Mouse (Mus musculus) spleen, postnatal 14 days (tissue): ENCODE results near the gene Mast1.

ENCODE experiments used
- DNase-seq, 2 experiments: peaks; one replicate each; pipeline ENCODE4 v3.0.0; 2021 to 2022; ENCODE audit warnings: low spot score in 2 of 2

Gene Mast1

DNA sequence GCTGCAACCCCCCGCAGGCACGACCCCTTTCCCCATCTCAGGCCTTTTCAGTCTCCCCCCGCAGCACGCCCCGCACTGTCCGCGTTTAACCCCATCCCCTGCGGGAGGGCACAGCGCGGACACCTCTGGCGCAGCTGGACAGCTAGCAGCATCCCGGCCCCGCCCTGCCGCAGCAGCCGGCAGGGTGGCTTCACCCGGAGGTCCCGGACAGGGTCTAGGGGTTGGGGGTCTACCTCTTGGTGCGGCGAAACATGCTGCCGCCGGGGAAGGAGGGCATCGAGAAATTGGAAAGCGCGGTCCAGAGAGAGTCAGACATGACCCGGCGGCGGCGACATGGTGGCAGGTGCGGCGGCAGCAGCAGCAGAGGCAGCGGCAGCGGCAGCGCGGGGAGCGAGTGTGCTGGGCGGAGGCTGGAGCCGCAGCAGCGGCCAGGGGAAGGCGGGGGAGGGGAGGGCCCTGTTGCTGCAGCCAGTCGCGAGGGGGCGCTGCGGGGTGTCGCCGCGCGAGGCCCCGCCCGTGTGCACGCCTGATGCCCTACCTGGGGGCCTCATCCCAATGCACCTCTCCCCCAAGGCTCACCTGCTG, at the start of gene Mast1:
TSS of gene Mast1 (minus strand) at position 398 of the 585 bp plus-strand sequence.
- peak; percentile 34 to 56 for DNase-seq

GRCm38 (mm10) chr8:84986379-84986945, 49.3 kb upstream of the Mast1 start:
- no peak for DNase-seq

DNA sequence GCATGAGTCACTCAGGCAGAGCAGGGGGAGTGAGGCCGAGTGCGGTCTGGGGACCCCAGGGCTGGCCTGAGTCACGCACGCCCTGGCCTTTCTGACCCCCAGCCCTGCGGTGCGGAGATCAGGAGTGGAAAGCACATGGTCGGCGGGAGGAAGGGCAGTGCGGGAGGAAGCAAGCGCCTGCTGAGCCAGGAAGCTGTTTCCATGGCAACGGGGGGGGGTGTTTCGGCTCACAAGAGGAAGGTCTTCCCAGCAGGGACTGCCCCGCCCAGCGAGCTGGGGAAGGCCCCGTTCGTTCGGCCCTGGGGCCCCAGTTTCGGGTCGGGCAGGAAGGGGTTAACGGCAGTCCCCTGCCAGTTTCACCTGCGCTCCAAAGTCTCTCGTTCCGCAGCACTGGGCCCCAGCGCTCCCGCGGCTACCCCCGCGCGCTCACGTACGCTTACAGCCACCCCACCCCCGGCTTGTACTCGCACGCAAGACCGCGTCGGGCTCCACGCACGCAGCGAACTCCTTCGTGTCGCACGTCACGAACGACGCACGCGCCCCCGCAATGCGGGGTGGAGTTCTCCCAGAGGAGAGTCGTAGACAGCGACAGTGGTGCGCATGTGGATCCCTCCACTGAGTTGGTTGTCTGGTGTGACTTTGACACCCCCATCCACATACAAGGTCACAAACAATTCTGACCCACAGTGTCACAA, 48.7 kb upstream of the Mast1 start:
- peak; percentile 82 to 86 for DNase-seq

- DNase-seq = peak in 1 of 2 experiments; percentile 28
Observed at GRCm38 (mm10) chr8:84985049-84985683, 48.0 kb upstream of the Mast1 start.

DNA sequence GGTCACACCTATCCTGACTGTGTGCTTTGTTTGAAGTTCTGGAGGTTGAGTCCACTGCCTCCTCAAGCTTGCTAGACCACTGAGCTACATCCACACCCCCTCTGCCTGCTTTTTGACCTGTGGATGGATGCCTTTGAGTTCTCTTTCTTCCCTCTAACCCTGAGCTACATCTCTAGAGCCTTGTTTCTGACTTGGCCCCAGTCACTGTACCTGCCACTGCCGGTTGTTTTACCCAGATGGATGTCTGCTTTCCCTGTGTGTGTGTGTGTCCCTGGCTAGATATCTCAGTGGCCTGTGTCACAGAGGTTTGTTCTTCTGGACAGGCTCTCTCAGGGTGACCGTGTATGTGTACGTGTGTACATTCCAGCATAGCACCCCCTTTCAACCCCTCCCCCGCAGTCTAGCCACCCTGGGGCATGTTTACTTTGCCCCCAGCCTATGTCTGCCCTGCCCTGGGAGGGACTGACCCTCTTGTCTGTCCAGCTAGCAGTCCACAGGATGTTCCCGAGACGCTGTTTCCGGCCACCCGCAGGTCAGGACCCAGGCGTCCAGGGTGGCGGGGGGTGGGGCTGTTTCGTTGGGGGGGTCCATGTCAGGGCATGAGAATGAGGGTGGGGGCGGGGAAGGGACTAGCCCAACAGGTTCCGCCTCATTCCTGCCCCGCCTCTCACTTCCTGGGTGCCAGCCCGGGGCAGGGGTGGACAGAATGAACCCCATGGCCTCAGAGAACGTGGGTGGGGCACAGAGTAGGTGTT, 47.3 kb upstream of the Mast1 start:
- DNase-seq = no peak

- no peak for DNase-seq
Observed at GRCm38 (mm10) chr8:84982499-84983011, 45.4 kb upstream of the Mast1 start.

GRCm38 (mm10) chr8:84981644-84982498, 44.7 kb upstream of the Mast1 start:
- DNase-seq = no peak

GRCm38 (mm10) chr8:84980622-84981358, 43.6 kb upstream of the Mast1 start:
- DNase-seq = peak in 1 of 2 experiments; percentile 45

- peak; percentile 85 to 88 for DNase-seq
Observed at GRCm38 (mm10) chr8:84979599-84980421, 42.7 kb upstream of the Mast1 start.

DNA sequence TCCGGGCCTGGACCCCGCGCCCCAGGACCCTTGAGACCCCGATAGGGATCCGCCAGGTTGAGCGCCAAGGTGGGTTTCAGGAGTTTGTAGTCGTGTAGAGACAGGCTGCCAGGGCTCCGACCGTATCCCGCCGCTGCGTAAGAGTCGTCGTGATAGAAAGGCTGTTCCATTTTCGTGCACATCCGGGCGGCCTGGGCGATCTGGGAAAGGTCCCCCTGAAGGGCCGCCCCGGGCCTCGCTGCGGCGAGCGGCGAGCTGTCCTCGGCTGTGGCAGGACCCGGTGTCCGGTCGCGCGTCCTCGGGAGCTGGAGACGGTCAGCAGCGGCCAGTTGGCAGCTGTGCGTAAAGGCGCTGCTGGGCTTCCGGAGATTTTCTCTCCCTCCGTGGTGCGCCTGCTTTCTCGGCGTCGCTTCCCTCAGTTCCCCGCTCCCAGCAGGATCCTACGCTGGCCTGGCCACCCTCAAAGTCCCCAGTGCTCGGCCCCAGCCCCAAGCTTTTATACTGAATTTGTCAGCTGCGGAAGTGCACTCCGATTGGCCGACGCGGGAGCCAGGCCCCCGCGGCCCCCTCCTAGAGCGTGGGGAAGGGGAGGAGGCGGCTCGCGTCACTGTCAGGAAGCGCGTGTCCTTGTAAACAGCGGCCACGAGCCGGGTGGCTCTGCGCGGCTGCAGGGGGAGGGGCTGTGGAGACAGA, 41.2 kb upstream of the Mast1 start, which contains the start of gene Junb:
TSS of gene Junb (minus strand) at position 471 of the 693 bp plus-strand sequence.
- DNase-seq = peak; percentile 73 to 80

DNA sequence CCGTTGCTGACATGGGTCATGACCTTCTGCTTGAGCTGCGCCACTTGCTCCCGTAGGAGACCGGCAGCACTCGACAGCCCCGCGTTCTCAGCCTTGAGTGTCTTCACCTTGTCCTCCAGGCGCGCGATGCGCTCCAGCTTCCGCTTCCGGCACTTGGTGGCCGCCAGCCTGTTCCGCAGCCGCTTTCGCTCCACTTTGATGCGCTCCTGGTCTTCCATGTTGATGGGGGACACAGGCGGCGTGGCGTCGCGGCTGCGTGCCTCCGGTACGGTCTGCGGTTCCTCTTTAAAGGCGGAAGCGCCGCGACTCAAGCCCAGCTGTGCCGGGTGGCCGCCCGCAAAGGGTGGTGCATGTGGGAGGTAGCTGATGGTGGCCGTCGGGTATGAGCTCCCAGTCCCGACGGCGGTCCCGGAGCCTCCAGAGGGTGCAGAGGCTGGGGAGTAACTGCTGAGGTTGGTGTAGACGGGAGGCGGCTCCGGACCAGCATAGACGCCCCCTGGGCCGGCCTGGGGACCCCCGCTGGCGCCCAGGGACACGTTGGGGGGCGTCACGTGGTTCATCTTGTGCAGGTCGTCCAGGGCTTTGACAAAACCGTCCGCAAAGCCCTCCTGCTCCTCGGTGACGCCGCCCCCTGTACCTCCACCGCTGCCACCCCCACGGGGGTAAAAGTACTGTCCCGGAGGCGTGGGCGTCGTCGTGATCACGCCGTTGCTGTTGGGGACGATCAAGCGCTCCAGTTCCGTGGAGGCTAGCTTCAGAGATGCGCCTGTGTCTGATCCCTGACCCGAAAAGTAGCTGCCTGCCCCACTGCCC, 40.5 kb upstream of the Mast1 start:
- peak; percentile 62 to 66 for DNase-seq

DNA sequence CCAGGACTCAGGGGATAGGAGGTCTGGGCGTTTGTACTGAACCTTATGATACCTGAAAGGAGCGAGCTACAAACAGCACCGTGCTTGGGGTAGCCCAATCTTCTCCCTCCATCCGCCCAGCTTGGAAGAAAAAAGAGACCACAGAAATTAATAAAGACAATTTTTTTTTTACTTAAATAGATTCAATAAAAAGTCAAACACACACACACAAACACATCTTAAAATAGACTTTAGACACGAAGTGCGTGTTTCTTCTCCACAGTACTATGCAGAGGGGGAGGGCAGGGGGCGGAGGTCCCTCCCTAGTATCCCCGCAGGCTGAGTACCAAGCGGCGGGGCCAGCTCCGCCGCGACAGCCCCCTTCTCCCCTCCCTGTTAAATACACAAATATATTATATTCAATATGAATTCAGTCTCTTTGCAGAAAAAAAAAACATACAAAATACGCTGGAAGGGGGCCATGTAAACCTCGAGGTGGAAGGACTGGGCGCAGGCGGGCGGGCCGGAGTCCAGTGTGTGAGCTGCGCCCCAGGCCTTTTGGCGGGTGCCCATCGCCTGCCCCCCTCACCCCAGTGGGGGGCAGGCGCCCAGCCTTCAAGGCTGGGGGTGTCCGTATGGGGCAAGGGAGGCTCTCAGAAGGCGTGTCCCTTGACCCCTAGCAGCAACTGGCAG, 39.7 kb upstream of the Mast1 start:
- no peak for DNase-seq

DNA sequence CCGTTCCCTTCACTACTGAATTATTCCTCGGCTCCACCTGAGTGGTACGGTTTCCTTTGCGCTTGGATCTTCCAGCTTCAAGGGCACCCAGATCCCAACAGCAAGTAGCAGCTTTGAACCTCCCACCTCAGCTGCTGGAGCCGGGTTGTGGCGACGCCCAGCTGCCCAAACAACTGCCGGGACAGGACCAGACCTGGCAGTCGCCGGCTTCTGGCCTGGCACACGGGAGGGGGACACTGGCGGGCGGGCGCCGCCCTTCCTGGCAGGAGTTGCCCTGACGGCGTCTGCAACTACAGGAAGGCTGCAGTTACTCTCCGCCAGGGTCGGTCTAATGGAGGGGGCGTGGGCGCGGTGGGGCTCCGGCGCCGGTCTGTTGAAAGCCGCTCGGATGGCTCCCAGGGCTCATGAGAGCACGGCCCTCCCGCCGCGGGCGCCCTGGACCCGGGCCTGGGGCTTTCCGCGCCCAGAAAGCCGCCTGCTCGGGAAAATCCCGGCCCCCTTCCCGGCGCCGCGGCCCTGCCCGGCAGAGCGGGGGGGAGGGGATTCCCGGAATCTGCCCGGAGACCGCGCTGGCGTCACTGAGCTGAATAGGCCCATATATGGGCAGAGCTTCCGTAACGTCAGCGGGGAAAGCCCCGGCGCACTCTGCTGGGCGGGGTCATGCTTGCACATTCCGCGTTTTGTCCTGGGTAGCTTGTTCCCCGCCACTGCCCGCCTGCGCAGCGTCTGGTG, 39.0 kb upstream of the Mast1 start:
- DNase-seq = peak; percentile 92

- peak; percentile 71 to 78 for DNase-seq
Observed at GRCm38 (mm10) chr8:84975434-84975833, 38.3 kb upstream of the Mast1 start.

GRCm38 (mm10) chr8:84974543-84975142, 37.5 kb upstream of the Mast1 start:
- DNase-seq = no peak
